Mouse (Mus musculus): ENCODE data around the gene Alk. TPM values are rescaled to one million over a fixed set of nuclear protein-coding genes. Genes with fewer than 3 reads are reported as not detected.

Alk gene
- total and polyA plus RNA-seq, 3 experiments = 0.05 TPM; not detected in 2

GRCm38 (mm10) chr17:72180200-72180599 lies 424.2 kb downstream of the Alk start:
- Histone ChIP-seq H3K36me3 (replicated peaks) (no peaks in the 10 kb centered on the region), H3K27me3 (ENCODE audit: insufficient read depth, low read length) (no peaks in the 10 kb centered on the region), H3K4me3 (ENCODE audit: low read depth, low read length) (no peak overlapping the region), H3K9me3 (replicated peaks) (peaks cover 42% of the 10 kb centered on the region), H3K4me1 (ENCODE audit: insufficient read depth, low read depth, low read length) (no peaks in the 10 kb centered on the region)
- no peak for DNase-seq (ENCODE audit: low spot score)
- ATAC-seq (ENCODE audit: extremely low read depth, insufficient number of reproducible peaks, low FRiP score, poor library complexity, severe bottlenecking) = no peak
- TF ChIP-seq POLR2AphosphoS5 (IDR thresholded peaks at IDR 0.05; ENCODE audit: insufficient replicate concordance, low read depth, low read length) (no peak), TAL1 (conservative IDR thresholded peaks at IDR 0.05; ENCODE audit: low read depth, low read length) (no peak), GATA2 (IDR thresholded peaks at IDR 0.05; ENCODE audit: borderline replicate concordance, low read depth, low read length) (no peak), GATA1 (IDR thresholded peaks at IDR 0.05; ENCODE audit: borderline replicate concordance, low read length) (no peak), CTCF (IDR thresholded peaks at IDR 0.05; ENCODE audit: low read depth, low read length) (no peak)

- no peaks in the 10 kb centered on the region for H3K36me3 ChIP-seq (replicated peaks)
- ATAC-seq (ENCODE audit: extremely low read depth, insufficient number of reproducible peaks, low FRiP score, poor library complexity, severe bottlenecking) = no peak
- H3K27me3 ChIP-seq (ENCODE audit: insufficient read depth, low read length) = no peaks in the 10 kb centered on the region
- peaks cover 42% of the 10 kb centered on the region for H3K9me3 ChIP-seq (replicated peaks)
- TF ChIP-seq TAL1 (conservative IDR thresholded peaks at IDR 0.05; ENCODE audit: low read depth, low read length) = no peak
- no peak for TF ChIP-seq GATA1 (IDR thresholded peaks at IDR 0.05; ENCODE audit: borderline replicate concordance, low read length)
- no peak for TF ChIP-seq GATA2 (IDR thresholded peaks at IDR 0.05; ENCODE audit: borderline replicate concordance, low read depth, low read length)
- no peak for TF ChIP-seq CTCF (IDR thresholded peaks at IDR 0.05; ENCODE audit: low read depth, low read length)
- no peak for TF ChIP-seq POLR2AphosphoS5 (IDR thresholded peaks at IDR 0.05; ENCODE audit: insufficient replicate concordance, low read depth, low read length)
- DNase-seq (ENCODE audit: low spot score) = no peak
- H3K4me1 ChIP-seq (ENCODE audit: insufficient read depth, low read depth, low read length) = no peaks in the 10 kb centered on the region
- no peak overlapping the region for H3K4me3 ChIP-seq (ENCODE audit: low read depth, low read length)
These were observed 424.7 kb downstream of the Alk start for GRCm38 (mm10) chr17:72179722-72180140.

GRCm38 (mm10) chr17:72173778-72174177 lies 430.6 kb downstream of the Alk start:
- ATAC-seq (ENCODE audit: extremely low read depth, insufficient number of reproducible peaks, low FRiP score, poor library complexity, severe bottlenecking) (no peak), DNase-seq (ENCODE audit: low spot score) (no peak)
- Histone ChIP-seq H3K4me3 (ENCODE audit: low read depth, low read length) (no peak overlapping the region), H3K36me3 (replicated peaks) (no peaks in the 10 kb centered on the region), H3K27me3 (ENCODE audit: insufficient read depth, low read length) (no peaks in the 10 kb centered on the region), H3K4me1 (ENCODE audit: insufficient read depth, low read depth, low read length) (no peaks in the 10 kb centered on the region), H3K9me3 (replicated peaks) (peaks cover 56% of the 10 kb centered on the region)
- no peak for TF ChIP-seq POLR2AphosphoS5 (IDR thresholded peaks at IDR 0.05; ENCODE audit: insufficient replicate concordance, low read depth, low read length)

GRCm38 (mm10) chr17:72168152-72168551 lies 436.3 kb downstream of the Alk start:
- Histone ChIP-seq H3K9me3 (replicated peaks) (peaks cover 52% of the 10 kb centered on the region), H3K36me3 (replicated peaks) (no peaks in the 10 kb centered on the region), H3K4me3 (ENCODE audit: low read depth, low read length) (no peak overlapping the region), H3K4me1 (ENCODE audit: insufficient read depth, low read depth, low read length) (no peaks in the 10 kb centered on the region), H3K27me3 (ENCODE audit: insufficient read depth, low read length) (no peaks in the 10 kb centered on the region)
- TF ChIP-seq CTCF (IDR thresholded peaks at IDR 0.05; ENCODE audit: low read depth, low read length) (no peak), GATA1 (IDR thresholded peaks at IDR 0.05; ENCODE audit: borderline replicate concordance, low read length) (no peak), TAL1 (conservative IDR thresholded peaks at IDR 0.05; ENCODE audit: low read depth, low read length) (no peak), POLR2AphosphoS5 (IDR thresholded peaks at IDR 0.05; ENCODE audit: insufficient replicate concordance, low read depth, low read length) (no peak), GATA2 (IDR thresholded peaks at IDR 0.05; ENCODE audit: borderline replicate concordance, low read depth, low read length) (no peak)
- ATAC-seq (ENCODE audit: extremely low read depth, insufficient number of reproducible peaks, low FRiP score, poor library complexity, severe bottlenecking) (no peak), DNase-seq (ENCODE audit: low spot score) (no peak)

- no peaks in the 10 kb centered on the region for H3K27me3 ChIP-seq (ENCODE audit: insufficient read depth, low read length)
- DNase-seq (ENCODE audit: low spot score) = no peak
- peaks cover 44% of the 10 kb centered on the region for H3K9me3 ChIP-seq (replicated peaks)
- H3K4me3 ChIP-seq (ENCODE audit: low read depth, low read length) = no peak overlapping the region
- TF ChIP-seq POLR2AphosphoS5 (IDR thresholded peaks at IDR 0.05; ENCODE audit: insufficient replicate concordance, low read depth, low read length) = no peak
- TF ChIP-seq GATA2 (IDR thresholded peaks at IDR 0.05; ENCODE audit: borderline replicate concordance, low read depth, low read length) = no peak
- TF ChIP-seq TAL1 (conservative IDR thresholded peaks at IDR 0.05; ENCODE audit: low read depth, low read length) = no peak
- no peak for TF ChIP-seq GATA1 (IDR thresholded peaks at IDR 0.05; ENCODE audit: borderline replicate concordance, low read length)
- no peak for TF ChIP-seq CTCF (IDR thresholded peaks at IDR 0.05; ENCODE audit: low read depth, low read length)
- ATAC-seq (ENCODE audit: extremely low read depth, insufficient number of reproducible peaks, low FRiP score, poor library complexity, severe bottlenecking) = no peak
- no peaks in the 10 kb centered on the region for H3K36me3 ChIP-seq (replicated peaks)
- no peaks in the 10 kb centered on the region for H3K4me1 ChIP-seq (ENCODE audit: insufficient read depth, low read depth, low read length)
These were observed 445.5 kb downstream of the Alk start for GRCm38 (mm10) chr17:72158857-72159385.

GRCm38 (mm10) chr17:72157830-72158629 lies 446.4 kb downstream of the Alk start:
- no peaks in the 10 kb centered on the region for H3K27me3 ChIP-seq (ENCODE audit: insufficient read depth, low read length)
- no peaks in the 10 kb centered on the region for H3K4me1 ChIP-seq (ENCODE audit: insufficient read depth, low read depth, low read length)
- H3K36me3 ChIP-seq (replicated peaks) = no peaks in the 10 kb centered on the region
- peaks cover 48% of the 10 kb centered on the region for H3K9me3 ChIP-seq (replicated peaks)
- H3K4me3 ChIP-seq (ENCODE audit: low read depth, low read length) = no peak overlapping the region
- no peak for TF ChIP-seq POLR2AphosphoS5 (IDR thresholded peaks at IDR 0.05; ENCODE audit: insufficient replicate concordance, low read depth, low read length)
- TF ChIP-seq GATA1 (IDR thresholded peaks at IDR 0.05; ENCODE audit: borderline replicate concordance, low read length) = no peak
- TF ChIP-seq CTCF (IDR thresholded peaks at IDR 0.05; ENCODE audit: low read depth, low read length) = no peak
- TF ChIP-seq TAL1 (conservative IDR thresholded peaks at IDR 0.05; ENCODE audit: low read depth, low read length) = no peak
- TF ChIP-seq GATA2 (IDR thresholded peaks at IDR 0.05; ENCODE audit: borderline replicate concordance, low read depth, low read length) = no peak
- no peak for ATAC-seq (ENCODE audit: extremely low read depth, insufficient number of reproducible peaks, low FRiP score, poor library complexity, severe bottlenecking)
- no peak for DNase-seq (ENCODE audit: low spot score)

All from G1E (cell line).